Mouse (Mus musculus): ENCODE results near the gene Oat. TPM values are rescaled to one million over a fixed set of nuclear protein-coding genes. Genes with fewer than 3 reads are reported as not detected.

The Oat gene
- total and polyA plus RNA-seq, 2 experiments from 2014 or later: 97.4 to 103 TPM

GRCm38 (mm10) chr7:132616391-132616790 is 40.2 kb upstream of the Oat start:
- Histone ChIP-seq H3K4me3 (ENCODE audit: low read depth, low read length) (no peak overlapping the region), H3K4me2 (ENCODE audit: low read depth, low read length, poor library complexity, severe bottlenecking) (no peak overlapping the region), H3K9me3 (ENCODE audit: low read length) (no peaks in the 10 kb centered on the region), H3K4me1 (ENCODE audit: insufficient read depth, low read length) (no peaks in the 10 kb centered on the region), H3K36me3 (ENCODE audit: insufficient read depth, low read length) (no peaks in the 10 kb centered on the region), H3K27ac (ENCODE audit: low read depth, low read length) (no peak overlapping the region), H3K27me3 (ENCODE audit: insufficient read depth, low read length) (no peaks in the 10 kb centered on the region), H3K9ac (replicated peaks; ENCODE audit: low read length, poor library complexity, severe bottlenecking) (no peak overlapping the region)
- 19% methylated on average over 6 of the region's 6 CpGs for WGBS
- no peak for DNase-seq (ENCODE audit: low spot score)
- no peak for ATAC-seq (ENCODE audit: low FRiP score)
- no peak for TF ChIP-seq CTCF (IDR thresholded peaks at IDR 0.05)

GRCm38 (mm10) chr7:132615346-132615745 is 39.1 kb upstream of the Oat start:
- H3K4me2 ChIP-seq (ENCODE audit: low read depth, low read length, poor library complexity, severe bottlenecking): no peak overlapping the region
- H3K27ac ChIP-seq (ENCODE audit: low read depth, low read length): no peak overlapping the region
- no peak overlapping the region for H3K4me3 ChIP-seq (ENCODE audit: low read depth, low read length)
- no peak for TF ChIP-seq CTCF (IDR thresholded peaks at IDR 0.05)
- no peaks in the 10 kb centered on the region for H3K27me3 ChIP-seq (ENCODE audit: insufficient read depth, low read length)
- H3K36me3 ChIP-seq (ENCODE audit: insufficient read depth, low read length): no peaks in the 10 kb centered on the region
- ATAC-seq (ENCODE audit: low FRiP score): no peak
- no peaks in the 10 kb centered on the region for H3K4me1 ChIP-seq (ENCODE audit: insufficient read depth, low read length)
- no peak for DNase-seq (ENCODE audit: low spot score)
- no peaks in the 10 kb centered on the region for H3K9me3 ChIP-seq (ENCODE audit: low read length)
- no peak overlapping the region for H3K9ac ChIP-seq (replicated peaks; ENCODE audit: low read length, poor library complexity, severe bottlenecking)
- WGBS: 16% methylated on average over 3 of the region's 3 CpGs

- Histone ChIP-seq H3K4me1 (ENCODE audit: insufficient read depth, low read length) (peaks cover 2% of the 10 kb centered on the region; the same call in 1 of the 2 replicates), H3K4me2 (ENCODE audit: low read depth, low read length, poor library complexity, severe bottlenecking) (no peak overlapping the region), H3K27ac (ENCODE audit: low read depth, low read length) (no peak overlapping the region), H3K27me3 (ENCODE audit: insufficient read depth, low read length) (no peaks in the 10 kb centered on the region), H3K36me3 (ENCODE audit: insufficient read depth, low read length) (no peaks in the 10 kb centered on the region), H3K4me3 (ENCODE audit: low read depth, low read length) (no peak overlapping the region), H3K9me3 (ENCODE audit: low read length) (no peaks in the 10 kb centered on the region), H3K9ac (replicated peaks; ENCODE audit: low read length, poor library complexity, severe bottlenecking) (no peak overlapping the region)
- TF ChIP-seq CTCF (IDR thresholded peaks at IDR 0.05): no peak
- DNase-seq (ENCODE audit: low spot score) (no peak), ATAC-seq (ENCODE audit: low FRiP score) (no peak)
- 95% methylated on average over 8 of the region's 8 CpGs for WGBS
Observed at GRCm38 (mm10) chr7:132611530-132611929, 35.3 kb upstream of the Oat start.

GRCm38 (mm10) chr7:132610468-132611318 is 34.5 kb upstream of the Oat start, which contains the start of gene Lhpp:
TSS of gene Lhpp (plus strand) at chr7:132610638.
- 7% methylated on average over 44 of the region's 44 CpGs for WGBS
- TF ChIP-seq CTCF (IDR thresholded peaks at IDR 0.05): no peak
- H3K4me1 ChIP-seq (ENCODE audit: insufficient read depth, low read length): peaks cover 2% of the 10 kb centered on the region; the same call in 1 of the 2 replicates
- peak within 1 kb of the TSS; percentile 55 for H3K9ac ChIP-seq (replicated peaks; ENCODE audit: low read length, poor library complexity, severe bottlenecking)
- DNase-seq (ENCODE audit: low spot score) (peak; percentile 84), ATAC-seq (ENCODE audit: low FRiP score) (peak; percentile 87)
- 0 out of 2 replicates have a peak, but pooled peaks cover 6% of the 10 kb centered on the region for H3K27me3 ChIP-seq (ENCODE audit: insufficient read depth, low read length)
- no peaks in the 10 kb centered on the region for H3K36me3 ChIP-seq (ENCODE audit: insufficient read depth, low read length)
- no peaks in the 10 kb centered on the region for H3K9me3 ChIP-seq (ENCODE audit: low read length)
- peak within 1 kb of the TSS; percentile 55 for H3K4me2 ChIP-seq (ENCODE audit: low read depth, low read length, poor library complexity, severe bottlenecking)
- peak within 1 kb of the TSS; percentile 54 for H3K4me3 ChIP-seq (ENCODE audit: low read depth, low read length)
- no peak within 1 kb of the TSS for H3K27ac ChIP-seq (ENCODE audit: low read depth, low read length)

GRCm38 (mm10) chr7:132608316-132609020 is 32.3 kb upstream of the Oat start:
- no peaks in the 10 kb centered on the region for H3K36me3 ChIP-seq (ENCODE audit: insufficient read depth, low read length)
- no peak overlapping the region for H3K4me3 ChIP-seq (ENCODE audit: low read depth, low read length)
- H3K4me2 ChIP-seq (ENCODE audit: low read depth, low read length, poor library complexity, severe bottlenecking): no peak overlapping the region
- no peaks in the 10 kb centered on the region for H3K9me3 ChIP-seq (ENCODE audit: low read length)
- no peak for ATAC-seq (ENCODE audit: low FRiP score)
- no peak overlapping the region for H3K9ac ChIP-seq (replicated peaks; ENCODE audit: low read length, poor library complexity, severe bottlenecking)
- H3K4me1 ChIP-seq (ENCODE audit: insufficient read depth, low read length): peaks cover 2% of the 10 kb centered on the region; the same call in 1 of the 2 replicates
- no peak overlapping the region for H3K27ac ChIP-seq (ENCODE audit: low read depth, low read length)
- DNase-seq (ENCODE audit: low spot score): no peak
- WGBS: 94% methylated on average over 4 of the region's 4 CpGs
- H3K27me3 ChIP-seq (ENCODE audit: insufficient read depth, low read length): peaks cover 8% of the 10 kb centered on the region; the same call in 1 of the 2 replicates
- TF ChIP-seq CTCF (IDR thresholded peaks at IDR 0.05): no peak

GRCm38 (mm10) chr7:132605689-132606088 is 29.5 kb upstream of the Oat start:
- Histone ChIP-seq H3K9me3 (ENCODE audit: low read length) (no peaks in the 10 kb centered on the region), H3K27me3 (ENCODE audit: insufficient read depth, low read length) (peaks cover 25% of the 10 kb centered on the region), H3K36me3 (ENCODE audit: insufficient read depth, low read length) (no peaks in the 10 kb centered on the region), H3K4me2 (ENCODE audit: low read depth, low read length, poor library complexity, severe bottlenecking) (no peak overlapping the region), H3K4me3 (ENCODE audit: low read depth, low read length) (no peak overlapping the region), H3K9ac (replicated peaks; ENCODE audit: low read length, poor library complexity, severe bottlenecking) (no peak overlapping the region), H3K27ac (ENCODE audit: low read depth, low read length) (no peak overlapping the region), H3K4me1 (ENCODE audit: insufficient read depth, low read length) (peaks cover 2% of the 10 kb centered on the region; the same call in 1 of the 2 replicates)
- WGBS: 60% methylated on average over 5 of the region's 5 CpGs
- DNase-seq (ENCODE audit: low spot score) (no peak), ATAC-seq (ENCODE audit: low FRiP score) (no peak)
- 0 out of 2 replicates have a peak, but pooled peaks have one; percentile 8 for TF ChIP-seq CTCF (IDR thresholded peaks at IDR 0.05)

All from midbrain, postnatal 0 days (tissue).